Mouse (Mus musculus): ENCODE data around the gene Hoxb7.
A peak's percentile ranks its signal among the peaks of the same experiment; 100 is the strongest.

Gene Hoxb7

DNA sequence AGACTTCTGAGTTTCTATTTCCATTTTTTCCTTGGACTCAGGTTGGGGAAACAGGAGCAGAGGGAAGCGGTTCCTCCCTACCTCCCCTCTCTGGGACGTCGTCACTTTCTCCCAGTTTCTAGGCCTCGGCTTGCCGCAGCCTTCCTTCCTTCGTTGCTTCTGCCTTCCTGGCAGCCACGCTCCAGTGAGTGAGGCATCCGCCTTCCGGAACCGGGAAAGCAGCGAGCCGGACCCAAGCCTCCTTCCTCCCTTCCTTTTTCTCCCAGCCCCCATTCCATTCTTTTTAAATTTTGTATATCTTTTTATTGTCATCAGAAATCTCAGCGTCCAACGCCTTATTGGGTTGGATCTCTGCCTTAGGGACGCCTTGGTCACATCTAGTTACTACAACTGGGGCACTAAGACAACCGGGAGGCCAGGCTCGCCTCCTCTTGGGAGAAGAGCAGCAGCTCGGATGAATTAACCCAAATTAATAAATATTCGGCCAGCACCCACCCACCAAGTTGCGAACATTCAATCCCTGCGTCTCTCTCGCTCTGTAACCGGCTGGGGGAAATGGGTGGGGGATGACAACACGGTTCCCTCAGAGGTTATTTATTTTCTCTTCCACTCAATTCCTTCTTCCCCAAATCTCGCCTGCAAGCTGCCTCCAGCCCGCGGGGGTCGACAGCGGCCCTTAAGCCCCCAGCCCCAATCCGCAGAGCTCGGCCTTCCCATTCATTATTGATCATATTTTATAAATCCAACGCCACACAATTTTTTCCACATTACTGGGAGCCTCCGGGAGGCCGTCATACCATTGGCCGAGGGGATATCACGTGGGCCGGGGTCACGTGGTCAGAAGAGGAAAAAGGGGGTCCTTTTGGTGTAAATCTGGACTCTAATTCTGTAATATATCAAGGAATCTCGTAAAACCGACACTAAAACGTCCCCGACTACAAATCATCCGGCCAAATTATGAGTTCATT, at the start of gene Hoxb7:
Gene Hoxb7, plus strand, starts transcription at position 853 of the 968 bp plus-strand sequence.
- no peak for DNase-seq (ENCODE audit: extremely low read depth, insufficient read length, low spot score)

DNA sequence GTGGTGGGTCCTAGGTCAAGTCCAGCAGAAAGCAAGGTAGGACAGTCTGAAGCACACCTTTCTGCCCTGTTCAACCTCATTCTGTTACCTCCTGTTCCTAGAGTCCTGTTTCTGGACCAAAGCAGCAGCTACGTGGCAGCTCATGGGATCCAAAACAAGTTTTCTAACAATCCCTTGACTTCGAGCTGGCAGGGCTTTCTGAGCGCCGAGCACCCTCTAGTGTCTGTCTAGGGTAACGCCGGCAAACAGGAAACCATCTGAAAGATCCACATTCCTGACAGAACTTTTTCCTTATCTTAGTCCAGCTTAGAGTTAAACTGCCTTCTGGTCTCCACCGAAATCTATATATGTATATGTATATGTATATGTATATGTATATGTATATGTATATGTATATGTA, 46.2 kb upstream of the Hoxb7 start:
- DNase-seq (ENCODE audit: extremely low read depth, insufficient read length, low spot score): peak; percentile 32

DNA sequence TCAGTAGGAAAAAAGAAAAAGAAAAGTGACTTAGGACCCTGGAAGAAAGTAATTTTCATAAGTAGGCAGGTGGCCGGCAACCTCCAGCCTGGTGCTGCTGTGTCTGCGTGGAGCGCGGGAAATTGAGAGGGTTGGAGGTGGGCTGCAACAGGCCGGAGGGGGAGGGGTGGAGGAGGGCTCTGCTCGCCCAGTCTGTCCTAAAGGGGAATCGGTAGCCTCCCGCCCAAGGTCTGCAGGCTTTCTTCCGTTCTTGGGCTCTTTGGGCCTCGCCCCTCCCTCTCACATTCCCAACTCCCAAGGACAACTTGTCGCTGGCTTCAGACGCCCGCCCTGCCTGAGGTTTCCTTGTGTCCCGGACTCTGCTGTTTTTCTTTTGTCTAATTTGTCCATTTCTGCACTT, 35.5 kb upstream of the Hoxb7 start:
- peak; percentile 73 for DNase-seq (ENCODE audit: extremely low read depth, insufficient read length, low spot score)

DNA sequence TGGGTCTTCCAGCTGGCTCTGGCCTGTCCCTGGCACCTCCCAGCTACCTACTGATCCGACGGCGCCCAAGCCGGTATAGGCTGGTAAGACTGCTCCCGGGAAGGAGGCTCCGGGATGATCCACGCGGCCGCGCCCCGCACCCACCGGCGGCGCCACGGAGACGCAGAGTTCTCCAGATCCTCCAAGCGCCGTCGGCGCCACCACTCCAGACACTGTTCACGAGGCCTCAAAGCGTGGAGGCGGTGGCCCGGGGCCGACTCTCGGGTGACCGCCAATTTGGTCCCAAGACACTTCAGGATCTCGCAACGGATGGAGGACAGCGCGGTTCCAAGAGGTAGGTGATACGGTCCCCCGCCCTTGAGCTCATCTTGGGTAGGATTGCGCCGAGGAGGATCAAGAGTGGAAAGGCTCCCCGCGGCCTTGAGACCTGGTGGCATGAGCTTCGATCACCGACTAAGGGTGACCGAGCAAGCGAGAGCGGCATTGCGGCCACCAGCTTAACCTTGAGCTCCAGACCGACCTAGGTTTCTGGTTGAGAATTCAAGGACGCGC, 34.9 kb upstream of the Hoxb7 start:
- DNase-seq (ENCODE audit: extremely low read depth, insufficient read length, low spot score): peak; percentile 73

DNA sequence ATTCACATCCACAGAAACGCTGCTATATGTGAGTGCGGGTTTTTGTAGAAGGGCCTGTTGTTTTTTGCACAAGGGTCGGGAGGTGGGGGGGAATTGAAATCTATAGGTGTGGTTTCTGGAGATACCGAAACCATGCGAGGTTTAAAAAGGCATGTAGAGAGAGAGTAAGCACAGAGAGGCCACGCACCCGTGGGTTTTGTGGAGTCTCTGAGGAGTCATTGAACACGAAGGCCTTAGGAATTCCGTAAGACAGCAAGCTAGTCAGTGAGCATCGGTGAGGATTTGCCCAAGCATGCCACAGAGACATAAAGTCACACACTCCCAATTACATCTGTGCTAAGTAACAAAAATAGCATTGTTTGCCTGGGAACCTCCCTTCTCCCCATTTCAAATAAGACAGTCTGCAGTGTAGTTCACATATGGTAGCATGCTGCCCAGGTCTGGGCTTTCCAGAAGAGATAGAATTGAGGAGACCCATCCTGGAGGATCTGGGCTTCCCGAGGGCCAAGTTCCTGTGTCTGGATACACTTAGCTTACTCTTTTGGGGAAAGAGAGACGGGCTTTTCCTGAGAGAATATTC, 33.8 kb upstream of the Hoxb7 start:
- no peak for DNase-seq (ENCODE audit: extremely low read depth, insufficient read length, low spot score)

DNA sequence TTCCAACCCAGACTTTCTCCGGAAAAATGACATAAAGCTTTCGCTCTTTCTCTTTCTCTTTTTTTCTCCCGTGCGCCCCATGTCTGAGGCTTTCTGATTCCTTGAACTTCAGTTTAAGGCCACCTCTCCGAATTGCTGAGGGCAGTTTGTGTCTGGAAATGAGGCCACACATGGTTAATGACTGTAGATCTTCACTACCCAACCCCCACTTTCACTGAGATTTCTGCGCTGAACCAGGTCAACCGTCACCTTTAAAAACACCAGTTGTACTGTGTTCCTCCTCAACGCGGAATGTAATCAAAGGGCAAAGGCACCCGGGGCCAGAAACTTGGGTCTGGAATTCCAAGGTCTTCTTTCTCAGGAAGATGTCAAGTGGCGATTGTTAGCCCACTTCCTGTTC, 32.2 kb upstream of the Hoxb7 start:
- no peak for DNase-seq (ENCODE audit: extremely low read depth, insufficient read length, low spot score)

DNA sequence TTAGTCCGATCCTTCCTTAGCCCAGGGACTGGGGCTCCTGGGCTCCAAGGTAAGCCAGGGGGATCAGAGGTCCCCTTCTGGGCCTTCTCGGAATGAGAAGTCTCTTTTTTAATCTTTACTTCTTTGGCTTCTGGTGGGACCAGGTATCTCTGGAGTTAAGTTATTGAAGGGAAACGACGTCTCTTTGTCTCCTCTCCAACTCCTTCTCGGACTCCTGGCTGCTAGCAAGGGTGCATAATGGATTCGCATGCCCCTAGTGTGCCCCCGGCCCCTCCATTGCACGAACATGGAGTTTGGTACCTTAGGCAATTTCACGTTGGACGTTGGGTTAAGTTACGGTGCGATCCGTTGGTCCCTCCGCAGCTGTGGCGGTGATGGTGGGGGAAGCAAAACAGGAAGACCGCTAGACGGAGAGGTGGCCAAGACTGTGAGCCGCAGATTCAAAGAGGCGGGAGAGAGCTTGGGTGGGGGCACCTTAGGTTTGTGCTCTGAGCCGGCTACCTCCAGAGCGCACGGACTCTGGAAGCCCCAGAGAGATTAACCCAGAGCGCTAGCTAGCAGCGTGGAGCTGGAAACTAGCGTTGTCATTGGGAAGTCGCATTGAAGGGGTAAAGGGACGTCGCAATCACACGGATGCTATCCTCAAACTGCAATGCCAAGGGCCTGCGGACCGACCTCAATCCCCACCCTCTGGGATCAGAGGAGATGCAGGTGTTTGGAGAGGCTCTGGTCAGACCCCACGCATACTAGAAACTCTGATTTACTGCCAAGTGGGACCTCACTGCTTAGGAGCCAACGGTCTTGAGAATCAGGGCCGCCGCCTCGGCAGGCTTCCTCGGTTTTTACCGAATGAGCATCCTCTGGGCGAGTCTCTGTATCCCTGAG, 31.1 kb upstream of the Hoxb7 start:
- no peak for DNase-seq (ENCODE audit: extremely low read depth, insufficient read length, low spot score)

DNA sequence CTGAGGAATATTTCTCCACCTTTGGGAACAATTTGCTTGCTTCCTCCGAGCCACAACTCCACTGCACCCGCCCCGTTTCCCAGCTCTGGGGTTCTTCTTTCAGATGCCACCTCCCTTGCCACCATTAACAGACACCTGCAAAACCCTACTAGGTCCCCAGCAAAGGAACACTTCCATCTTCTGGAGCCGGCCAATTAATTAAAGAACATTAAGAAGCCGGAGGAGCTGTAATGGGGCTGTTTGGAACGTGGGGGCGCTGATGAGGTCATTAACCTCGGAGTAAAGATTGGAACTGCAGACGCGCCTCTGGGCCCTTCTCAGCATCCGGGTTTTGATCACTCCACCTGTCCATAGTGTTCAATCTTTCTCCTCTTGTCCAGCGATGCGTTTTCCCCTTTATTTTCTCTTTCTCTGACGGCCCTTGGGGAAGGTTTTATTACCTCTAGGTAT, 30.4 kb upstream of the Hoxb7 start:
- DNase-seq (ENCODE audit: extremely low read depth, insufficient read length, low spot score): no peak

DNA sequence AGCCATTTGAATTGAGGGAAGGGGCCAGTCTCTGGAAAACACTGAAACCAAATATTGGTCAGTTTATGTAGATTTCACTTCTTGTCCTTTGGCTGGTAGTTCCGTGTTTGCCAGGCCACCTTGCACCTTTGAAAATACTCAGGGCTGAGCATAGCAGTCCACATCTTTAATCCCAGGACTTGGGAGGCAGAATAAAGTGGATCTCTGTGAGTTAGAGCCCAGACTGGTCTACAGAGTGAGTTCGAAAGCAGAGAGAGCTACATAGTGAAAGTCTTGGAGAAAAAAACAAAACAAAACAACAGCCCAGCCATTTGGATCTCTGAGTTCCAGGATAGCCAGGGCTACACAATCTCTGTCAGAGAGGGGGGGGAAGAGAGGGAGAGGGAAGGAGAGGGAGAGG, 29.3 kb upstream of the Hoxb7 start:
- DNase-seq (ENCODE audit: extremely low read depth, insufficient read length, low spot score): no peak

DNA sequence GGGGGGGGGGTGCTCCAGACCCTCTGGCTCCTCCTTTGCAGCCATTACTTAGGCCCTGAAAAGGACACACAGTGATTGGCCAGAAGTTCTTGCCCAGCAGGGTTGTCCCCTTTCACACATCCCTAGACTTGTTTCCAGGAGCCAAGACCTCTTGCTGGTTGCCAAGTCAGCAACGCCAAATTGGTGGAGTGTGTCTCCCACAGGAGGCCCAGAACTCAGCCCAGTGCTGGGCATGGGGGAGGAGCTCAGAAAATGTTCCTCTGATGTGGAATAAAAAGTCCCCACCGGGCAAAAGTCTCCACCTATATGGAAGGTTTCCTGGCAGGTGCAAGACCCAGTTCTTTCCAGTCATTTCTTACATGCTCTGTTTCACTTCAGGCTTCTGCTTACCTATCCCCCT, 27.4 kb upstream of the Hoxb7 start:
- DNase-seq (ENCODE audit: extremely low read depth, insufficient read length, low spot score): no peak

DNA sequence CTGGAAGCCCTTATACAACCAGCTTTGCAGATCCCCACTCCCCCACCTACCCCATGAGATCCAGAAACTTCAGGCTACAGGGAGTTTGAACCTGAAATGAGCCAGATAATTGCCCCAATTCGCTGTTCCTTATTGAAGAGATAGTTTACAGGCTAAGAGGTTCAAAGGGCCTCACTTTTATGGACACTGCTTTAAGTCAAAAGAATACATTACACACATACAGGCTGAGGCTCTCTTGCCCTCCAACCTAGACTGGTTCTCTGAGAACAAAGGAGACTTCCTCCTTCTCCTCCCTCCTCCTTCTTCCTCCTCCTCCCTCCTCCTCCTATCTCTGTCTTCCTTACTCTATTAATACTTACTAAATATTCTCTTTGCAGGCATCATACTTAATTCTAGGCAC, 26.9 kb upstream of the Hoxb7 start:
- DNase-seq (ENCODE audit: extremely low read depth, insufficient read length, low spot score): no peak

DNA sequence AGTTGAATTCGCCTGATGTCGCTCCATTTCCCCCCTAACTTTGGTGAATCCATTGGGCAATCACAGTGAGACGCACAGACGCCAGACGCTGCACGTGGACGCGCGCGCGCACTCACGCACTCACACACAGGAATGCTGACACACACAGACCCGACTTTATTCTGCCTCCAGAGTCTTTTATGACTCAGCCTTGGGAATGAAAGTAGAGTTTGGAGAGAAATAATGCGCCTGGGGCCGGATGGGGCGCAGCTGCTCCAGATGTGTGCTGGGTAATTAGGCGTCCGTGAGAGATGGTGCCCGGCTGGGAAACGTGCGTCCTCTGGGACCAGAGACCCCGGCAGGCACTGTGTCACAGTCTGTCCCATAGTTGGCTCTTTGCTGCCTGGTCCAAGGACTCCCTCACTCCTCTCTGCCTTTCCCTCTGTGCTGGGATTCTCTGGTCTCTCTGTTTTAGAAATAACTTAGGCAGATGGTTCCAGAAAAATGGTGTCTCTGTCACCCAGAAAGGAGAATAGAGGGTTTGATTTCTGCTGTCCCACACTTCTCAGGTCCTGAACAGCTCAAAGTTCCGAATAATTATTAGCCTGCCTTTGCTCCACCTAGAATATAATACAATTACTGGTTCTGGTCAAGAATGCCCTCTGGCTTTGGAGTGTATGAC, 26.0 kb upstream of the Hoxb7 start:
- peak; percentile 87 for DNase-seq (ENCODE audit: extremely low read depth, insufficient read length, low spot score)

DNA sequence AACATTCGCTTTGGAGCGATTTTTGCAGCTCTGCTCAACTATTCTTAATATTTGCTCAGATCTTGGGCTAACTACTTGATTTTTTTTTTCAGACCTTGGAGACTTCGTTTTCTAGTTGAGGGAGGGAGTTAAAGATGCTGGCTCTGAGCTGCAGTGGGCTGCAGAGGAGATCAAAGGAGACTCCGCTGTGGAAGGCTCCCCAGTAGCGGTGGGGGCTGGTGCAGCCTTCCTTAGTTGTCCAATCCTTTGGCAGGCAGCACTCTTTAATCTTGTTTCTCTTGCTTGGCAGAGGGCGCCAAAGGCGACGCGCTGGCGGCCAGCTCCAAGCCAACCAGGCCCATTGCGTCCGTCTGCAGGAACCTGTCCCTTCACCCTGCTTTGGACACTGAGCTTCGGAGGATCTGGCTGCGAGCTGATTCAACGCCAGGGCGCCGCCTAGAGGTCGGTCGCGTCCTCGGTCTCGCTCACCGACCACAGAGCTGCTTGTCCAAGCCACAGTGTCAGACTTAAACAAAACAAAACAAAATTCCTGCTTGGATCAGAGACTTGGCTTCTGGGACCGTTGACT, 25.0 kb upstream of the Hoxb7 start:
- peak; percentile 93 for DNase-seq (ENCODE audit: extremely low read depth, insufficient read length, low spot score)

DNA sequence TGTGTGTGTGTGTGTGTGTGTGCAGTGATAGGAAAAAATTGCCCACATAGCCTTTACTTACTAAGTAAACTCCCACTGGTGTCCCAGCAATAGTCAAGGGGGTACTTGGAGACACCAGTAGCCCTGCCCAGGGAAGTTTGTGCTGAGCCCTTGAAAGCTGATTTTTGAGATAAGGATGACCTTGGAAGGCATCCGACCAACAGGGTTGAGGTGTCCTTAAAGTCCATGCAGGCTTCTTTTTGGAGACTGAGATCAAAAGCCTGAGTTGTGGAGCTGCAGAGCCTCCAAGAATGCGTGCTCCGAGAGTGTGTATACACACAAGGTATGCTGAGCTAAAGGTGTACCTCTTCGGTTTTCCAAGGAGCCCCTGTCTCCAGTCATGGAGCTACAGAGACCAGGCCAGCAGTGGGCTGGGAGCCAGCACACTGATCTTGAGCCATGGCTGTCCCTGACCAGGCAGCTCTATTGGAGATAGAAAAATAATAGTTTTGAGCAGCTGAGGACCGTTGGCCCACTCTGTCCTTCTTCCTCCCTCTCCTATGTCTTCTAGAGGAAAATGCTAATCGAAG, 24.1 kb upstream of the Hoxb7 start:
- no peak for DNase-seq (ENCODE audit: extremely low read depth, insufficient read length, low spot score)

DNA sequence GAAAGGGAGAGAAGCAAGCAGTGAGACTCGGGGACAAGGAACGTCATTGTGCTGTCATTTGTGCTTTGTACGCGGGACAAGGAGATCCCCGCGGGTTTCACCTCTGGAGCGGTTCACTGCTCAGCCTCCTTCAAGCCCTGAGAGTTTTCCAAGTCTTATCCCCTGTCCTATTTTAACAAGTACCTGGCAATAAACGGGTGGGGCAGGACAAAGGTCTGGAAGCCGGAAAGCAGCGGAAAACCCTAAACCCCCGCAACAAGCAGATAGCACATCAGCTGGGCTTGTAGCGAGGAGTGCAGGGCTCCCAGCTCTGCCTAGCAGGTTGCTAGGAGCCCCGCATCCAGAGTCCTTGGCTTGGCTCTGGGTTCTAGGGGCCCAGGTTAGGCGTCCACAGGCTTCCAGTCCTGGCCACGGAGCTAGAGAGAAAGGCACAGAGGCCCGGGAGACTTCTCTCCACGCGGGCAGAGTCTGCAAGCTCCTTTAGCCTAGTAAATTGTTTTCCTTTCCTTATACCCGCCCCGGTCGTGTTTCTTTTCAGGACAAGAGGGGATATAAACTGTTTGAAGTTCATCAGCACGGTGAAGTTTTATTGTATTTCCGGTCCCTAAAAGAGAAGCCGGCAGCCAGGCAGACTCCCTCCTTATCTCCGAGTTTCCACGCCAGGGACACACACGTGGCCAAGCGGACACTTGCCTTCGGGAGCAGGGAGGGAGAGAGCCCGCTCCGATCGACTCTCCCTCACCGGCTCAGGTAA, 22.6 kb upstream of the Hoxb7 start:
- DNase-seq (ENCODE audit: extremely low read depth, insufficient read length, low spot score): no peak

DNA sequence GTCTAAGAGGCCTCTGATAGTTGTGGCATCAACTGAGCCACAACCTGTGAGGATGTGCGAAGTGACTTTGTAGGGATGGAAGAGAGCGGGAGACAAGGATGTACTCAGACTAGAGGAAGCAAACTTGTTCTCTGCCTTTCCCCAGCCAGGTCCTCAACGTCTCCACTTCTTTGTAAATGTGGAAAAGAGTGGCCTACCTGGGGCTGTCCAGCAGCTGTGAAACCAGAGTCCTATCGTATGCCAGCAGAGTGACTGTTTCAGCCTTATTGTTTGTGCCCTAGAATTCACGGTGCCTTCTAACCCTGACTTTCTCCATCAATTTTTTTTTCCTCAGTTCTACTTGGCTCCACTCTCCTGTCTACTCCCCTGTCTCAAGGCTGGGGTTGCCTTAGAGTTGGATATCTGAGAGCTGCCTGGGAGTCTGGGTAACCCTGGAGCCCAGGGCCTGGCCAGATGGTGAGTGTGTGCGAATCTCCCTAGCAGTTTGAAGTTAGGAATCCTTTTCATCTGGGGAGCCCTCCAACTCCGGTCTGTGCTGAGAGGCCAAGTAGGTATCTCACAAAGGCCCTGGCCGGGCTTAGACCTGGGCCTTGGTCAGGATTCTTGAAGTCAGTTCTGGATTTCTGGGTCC, 21.9 kb upstream of the Hoxb7 start:
- no peak for DNase-seq (ENCODE audit: extremely low read depth, insufficient read length, low spot score)

DNA sequence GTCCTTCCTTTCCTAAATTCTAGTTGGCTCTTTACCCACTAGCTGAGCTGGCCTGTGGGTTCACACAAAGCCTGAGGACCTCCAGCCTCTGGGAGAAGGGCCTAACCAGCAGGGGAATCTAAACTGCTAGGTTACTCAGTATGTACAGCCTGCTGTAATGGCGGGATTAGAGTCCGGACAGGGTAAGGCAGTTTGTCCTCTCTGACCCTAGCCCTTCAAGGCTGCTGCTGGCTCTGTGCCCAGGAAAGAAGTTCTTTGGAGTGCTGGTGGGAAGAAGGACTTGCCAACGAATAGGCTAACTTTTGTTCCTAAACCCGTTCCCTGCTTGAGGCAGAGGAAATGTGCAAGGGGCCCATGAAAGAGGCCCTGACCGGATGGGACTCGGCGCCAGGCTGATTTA, 20.5 kb upstream of the Hoxb7 start:
- no peak for DNase-seq (ENCODE audit: extremely low read depth, insufficient read length, low spot score)
